50 mouse cellular contexts compared by ENCODE assay signal in genomic region chr19:13828447-13828846, GRCm38 (mm10). TPM values are rescaled to one million over a fixed set of nuclear protein-coding genes. Genes with fewer than 3 reads are reported as not detected.
"Had no signal": no experiment of that assay in that cellular context is flagged by ENCODE, and none has a peak within 500 bp of the region (broad histone marks: within the 10 kb centered on the region; RNA-seq: fewer than 3 reads in every experiment).

No protein-coding gene starts in this region.

- H3K27me3 ChIP-seq: heart, embryonic 12.5 days; heart, embryonic 13.5 days; heart, embryonic 15.5 days; hindbrain, embryonic 12.5 days; hindbrain, embryonic 13.5 days; hindbrain, embryonic 15.5 days; intestine, embryonic 15.5 days; kidney, embryonic 15.5 days had no signal

- H3K27ac ChIP-seq: heart, embryonic 10.5 days; heart, embryonic 13.5 days; heart, embryonic 15.5 days; hindbrain, embryonic 10.5 days; hindbrain, embryonic 12.5 days; hindbrain, embryonic 13.5 days; hindbrain, embryonic 14.5 days; hindbrain, embryonic 15.5 days; hindbrain, postnatal 0 days; intestine, embryonic 15.5 days; kidney, embryonic 15.5 days; kidney, postnatal 0 days; layer of hippocampus, adult 2 months had no signal

- H3K4me1 ChIP-seq: heart, embryonic 10.5 days; heart, embryonic 12.5 days; heart, embryonic 13.5 days; heart, embryonic 15.5 days; hindbrain, embryonic 10.5 days; hindbrain, embryonic 12.5 days; hindbrain, embryonic 13.5 days; hindbrain, embryonic 15.5 days; intestine, embryonic 15.5 days; kidney, embryonic 15.5 days had no signal

- H3K9me3 ChIP-seq: heart, embryonic 10.5 days; heart, embryonic 13.5 days; heart, embryonic 15.5 days; hindbrain, embryonic 10.5 days; hindbrain, embryonic 12.5 days; hindbrain, embryonic 13.5 days; hindbrain, embryonic 15.5 days; intestine, embryonic 15.5 days; kidney, embryonic 15.5 days had no signal

- DNase-seq: heart, postnatal 10 days; heart, postnatal 14 days; heart, postnatal 36 days; heart, postnatal 4 days; kidney, adult 18-20 months; kidney, adult 2 months; kidney, adult 8-10 months; kidney, adult 9 months; kidney, postnatal 10 days; kidney, postnatal 14 days; kidney, postnatal 25 days; kidney, postnatal 36 days; kidney, postnatal 4 days; layer of hippocampus, adult 9-11 months; layer of hippocampus, postnatal 36 days had no signal

- H3K36me3 ChIP-seq: heart, embryonic 10.5 days; heart, embryonic 12.5 days; heart, embryonic 13.5 days; heart, embryonic 15.5 days; hindbrain, embryonic 10.5 days; hindbrain, embryonic 12.5 days; hindbrain, embryonic 13.5 days; hindbrain, embryonic 15.5 days; intestine, embryonic 15.5 days; kidney, embryonic 15.5 days had no signal

- H3K4me2 ChIP-seq: heart, embryonic 11.5 days; heart, embryonic 12.5 days; heart, embryonic 13.5 days; heart, embryonic 15.5 days; hindbrain, embryonic 12.5 days; hindbrain, embryonic 13.5 days; hindbrain, embryonic 14.5 days; hindbrain, embryonic 15.5 days; intestine, embryonic 15.5 days; kidney, embryonic 15.5 days had no signal

- H3K9ac ChIP-seq: heart, embryonic 12.5 days; heart, embryonic 13.5 days; heart, embryonic 15.5 days; hindbrain, embryonic 12.5 days; hindbrain, embryonic 13.5 days; hindbrain, embryonic 14.5 days; hindbrain, embryonic 15.5 days; intestine, embryonic 15.5 days; kidney, embryonic 15.5 days had no signal

- ATAC-seq: hindbrain, embryonic 16.5 days; hindbrain, postnatal 0 days; inflammation-experienced regulatory T-cells, adult 6 months; intestine, embryonic 15.5 days; intestine, embryonic 16.5 days; intestine, postnatal 0 days had no signal

- H3K4me3 ChIP-seq: heart, embryonic 10.5 days; heart, embryonic 12.5 days; heart, embryonic 13.5 days; heart, embryonic 15.5 days; hindbrain, embryonic 10.5 days; hindbrain, embryonic 12.5 days; hindbrain, embryonic 13.5 days; hindbrain, embryonic 15.5 days; intestine, embryonic 15.5 days; kidney, embryonic 15.5 days; layer of hippocampus, adult 2 months had no signal

RNA-seq across cellular contexts. Expression of gene Olfr1500, which starts 1.8 kb away (rescaled TPM):
- total RNA-seq: heart, adult 8-10 months; heart, postnatal 10 days; heart, postnatal 14 days; heart, postnatal 25 days; heart, postnatal 36 days; heart, postnatal 4 days; hematopoietic stem cell, adult 5-6 weeks; hindbrain, postnatal 0 days; layer of hippocampus, adult 18-20 months; layer of hippocampus, adult 2 months; layer of hippocampus, adult 8-10 months; layer of hippocampus, postnatal 10 days; layer of hippocampus, postnatal 14 days; layer of hippocampus, postnatal 36 days; left cerebral cortex, adult 18-20 months had no signal
- polyA plus RNA-seq: heart, embryonic 10.5 days; heart, embryonic 11.5 days; heart, embryonic 12.5 days; heart, embryonic 13.5 days; heart, embryonic 14.5 days; heart, embryonic 15.5 days; heart, embryonic 16.5 days; heart, postnatal 0 days; hindbrain, embryonic 10.5 days; hindbrain, embryonic 11.5 days; hindbrain, embryonic 12.5 days; hindbrain, embryonic 13.5 days; hindbrain, embryonic 14.5 days; hindbrain, embryonic 15.5 days; hindbrain, embryonic 16.5 days; hindbrain, postnatal 0 days; intestine, embryonic 14.5 days; intestine, embryonic 15.5 days; intestine, embryonic 16.5 days; intestine, postnatal 0 days; kidney, adult 2 months; kidney, embryonic 14.5 days; kidney, embryonic 15.5 days; kidney, embryonic 16.5 days; kidney, postnatal 0 days; large intestine, adult 2 months had no signal

RNA-seq across cellular contexts. Expression of gene Olfr1499, which starts 9.2 kb away (rescaled TPM):
- total RNA-seq: heart, adult 8-10 months; heart, postnatal 10 days; heart, postnatal 14 days; heart, postnatal 25 days; heart, postnatal 36 days; heart, postnatal 4 days; hematopoietic stem cell, adult 5-6 weeks; hindbrain, postnatal 0 days; layer of hippocampus, adult 18-20 months; layer of hippocampus, adult 2 months; layer of hippocampus, adult 8-10 months; layer of hippocampus, postnatal 10 days; layer of hippocampus, postnatal 14 days; layer of hippocampus, postnatal 36 days; left cerebral cortex, adult 18-20 months had no signal
- polyA plus RNA-seq: heart, embryonic 10.5 days; heart, embryonic 11.5 days; heart, embryonic 12.5 days; heart, embryonic 13.5 days; heart, embryonic 14.5 days; heart, embryonic 15.5 days; heart, embryonic 16.5 days; heart, postnatal 0 days; hindbrain, embryonic 10.5 days; hindbrain, embryonic 11.5 days; hindbrain, embryonic 12.5 days; hindbrain, embryonic 13.5 days; hindbrain, embryonic 14.5 days; hindbrain, embryonic 15.5 days; hindbrain, embryonic 16.5 days; hindbrain, postnatal 0 days; inflammation-experienced regulatory T-cells, adult 6 months; intestine, embryonic 14.5 days; intestine, embryonic 15.5 days; intestine, embryonic 16.5 days; intestine, postnatal 0 days; kidney, adult 2 months; kidney, embryonic 14.5 days; kidney, embryonic 15.5 days; kidney, embryonic 16.5 days; kidney, postnatal 0 days; large intestine, adult 2 months had no signal

RNA-seq across cellular contexts. Expression of gene Olfr1501, which starts 22.0 kb away (rescaled TPM):
- total RNA-seq: heart, adult 8-10 months; heart, postnatal 10 days; heart, postnatal 14 days; heart, postnatal 25 days; heart, postnatal 36 days; heart, postnatal 4 days; hematopoietic stem cell, adult 5-6 weeks; hindbrain, postnatal 0 days; layer of hippocampus, adult 18-20 months; layer of hippocampus, adult 2 months; layer of hippocampus, adult 8-10 months; layer of hippocampus, postnatal 10 days; layer of hippocampus, postnatal 14 days; layer of hippocampus, postnatal 36 days; left cerebral cortex, adult 18-20 months had no signal
- polyA plus RNA-seq: heart, embryonic 10.5 days; heart, embryonic 11.5 days; heart, embryonic 12.5 days; heart, embryonic 13.5 days; heart, embryonic 14.5 days; heart, embryonic 15.5 days; heart, embryonic 16.5 days; heart, postnatal 0 days; hindbrain, embryonic 10.5 days; hindbrain, embryonic 11.5 days; hindbrain, embryonic 12.5 days; hindbrain, embryonic 13.5 days; hindbrain, embryonic 14.5 days; hindbrain, embryonic 15.5 days; hindbrain, embryonic 16.5 days; hindbrain, postnatal 0 days; inflammation-experienced regulatory T-cells, adult 6 months; intestine, embryonic 14.5 days; intestine, embryonic 15.5 days; intestine, embryonic 16.5 days; intestine, postnatal 0 days; kidney, adult 2 months; kidney, embryonic 14.5 days; kidney, embryonic 15.5 days; kidney, embryonic 16.5 days; kidney, postnatal 0 days; large intestine, adult 2 months had no signal

RNA-seq across cellular contexts. Expression of gene Olfr1497, which starts 30.4 kb away (rescaled TPM):
- total RNA-seq: heart, adult 8-10 months; heart, postnatal 10 days; heart, postnatal 14 days; heart, postnatal 25 days; heart, postnatal 36 days; heart, postnatal 4 days; hematopoietic stem cell, adult 5-6 weeks; hindbrain, postnatal 0 days; layer of hippocampus, adult 18-20 months; layer of hippocampus, adult 2 months; layer of hippocampus, adult 8-10 months; layer of hippocampus, postnatal 10 days; layer of hippocampus, postnatal 14 days; layer of hippocampus, postnatal 36 days; left cerebral cortex, adult 18-20 months had no signal
- polyA plus RNA-seq: heart, embryonic 10.5 days; heart, embryonic 11.5 days; heart, embryonic 12.5 days; heart, embryonic 13.5 days; heart, embryonic 14.5 days; heart, embryonic 15.5 days; heart, embryonic 16.5 days; heart, postnatal 0 days; hindbrain, embryonic 10.5 days; hindbrain, embryonic 11.5 days; hindbrain, embryonic 12.5 days; hindbrain, embryonic 13.5 days; hindbrain, embryonic 14.5 days; hindbrain, embryonic 15.5 days; hindbrain, embryonic 16.5 days; hindbrain, postnatal 0 days; inflammation-experienced regulatory T-cells, adult 6 months; intestine, embryonic 14.5 days; intestine, embryonic 15.5 days; intestine, embryonic 16.5 days; intestine, postnatal 0 days; kidney, adult 2 months; kidney, embryonic 14.5 days; kidney, embryonic 15.5 days; kidney, embryonic 16.5 days; kidney, postnatal 0 days; large intestine, adult 2 months had no signal

RNA-seq across cellular contexts. Expression of gene Olfr1502, which starts 33.1 kb away (rescaled TPM):
- total RNA-seq: heart, adult 8-10 months; heart, postnatal 10 days; heart, postnatal 14 days; heart, postnatal 25 days; heart, postnatal 36 days; heart, postnatal 4 days; hematopoietic stem cell, adult 5-6 weeks; hindbrain, postnatal 0 days; layer of hippocampus, adult 18-20 months; layer of hippocampus, adult 2 months; layer of hippocampus, adult 8-10 months; layer of hippocampus, postnatal 10 days; layer of hippocampus, postnatal 14 days; layer of hippocampus, postnatal 36 days; left cerebral cortex, adult 18-20 months had no signal
- polyA plus RNA-seq: heart, embryonic 10.5 days; heart, embryonic 11.5 days; heart, embryonic 12.5 days; heart, embryonic 13.5 days; heart, embryonic 14.5 days; heart, embryonic 15.5 days; heart, embryonic 16.5 days; heart, postnatal 0 days; hindbrain, embryonic 10.5 days; hindbrain, embryonic 11.5 days; hindbrain, embryonic 12.5 days; hindbrain, embryonic 13.5 days; hindbrain, embryonic 14.5 days; hindbrain, embryonic 15.5 days; hindbrain, embryonic 16.5 days; hindbrain, postnatal 0 days; inflammation-experienced regulatory T-cells, adult 6 months; intestine, embryonic 14.5 days; intestine, embryonic 15.5 days; intestine, embryonic 16.5 days; intestine, postnatal 0 days; kidney, adult 2 months; kidney, embryonic 14.5 days; kidney, embryonic 15.5 days; kidney, embryonic 16.5 days; kidney, postnatal 0 days; large intestine, adult 2 months had no signal
